Comparison of ENCODE assay signal across 9 mouse cellular contexts in the genomic region with DNA sequence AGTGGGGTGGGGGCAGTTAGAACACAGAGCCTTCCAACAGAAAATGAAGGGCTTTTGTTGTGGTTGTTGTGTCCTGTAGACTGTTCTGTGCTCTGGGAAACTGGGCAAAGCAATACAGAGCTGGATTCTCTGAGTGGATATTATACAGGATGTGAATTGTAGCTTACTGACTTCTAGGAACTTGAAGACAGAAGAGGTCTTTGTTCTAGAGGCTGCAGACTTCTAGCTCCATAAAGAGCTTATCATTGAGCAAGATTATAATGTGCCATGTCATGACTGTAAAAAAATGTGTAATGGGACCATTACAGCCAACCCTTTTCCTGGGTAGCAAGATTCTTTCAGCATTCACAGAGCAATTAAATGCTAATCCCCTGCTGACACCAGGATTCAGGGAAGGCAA. TPM values are rescaled to one million over a fixed set of nuclear protein-coding genes. Genes with fewer than 3 reads are reported as not detected.
DNase-seq lines count a peak whose midpoint lies in the region; ATAC-seq and TF ChIP-seq lines count a peak whose summit lies in the region.
"Had no signal": no experiment of that assay in that cellular context is flagged by ENCODE, and none has a peak within 500 bp of the region (broad histone marks: within the 10 kb centered on the region; RNA-seq: fewer than 3 reads in every experiment).

No protein-coding gene starts in this region.

- TF ChIP-seq POLR2A in cerebellum, adult 2 months (IDR thresholded peaks at IDR 0.05; ENCODE audit: borderline replicate concordance, insufficient read depth, low read length): no peak

- peak overlapping the region; percentile 53 for H3K27ac ChIP-seq in heart, postnatal 0 days (ENCODE audit: low read depth)
- peak overlapping the region; percentile 39 for H3K27ac ChIP-seq in embryonic facial prominence, embryonic 13.5 days
- H3K27ac ChIP-seq in liver, embryonic 13.5 days: peak overlapping the region; percentile 66
- no peak overlapping the region for H3K27ac ChIP-seq in cerebellum, adult 2 months (ENCODE audit: insufficient read depth, low read length)

- H3K4me3 ChIP-seq in heart, postnatal 0 days (ENCODE audit: low read depth, low read length): no peak overlapping the region
- no peak overlapping the region for H3K4me3 ChIP-seq in embryonic facial prominence, embryonic 13.5 days
- H3K4me3 ChIP-seq in liver, embryonic 13.5 days (replicated peaks): no peak overlapping the region
- no peak overlapping the region for H3K4me3 ChIP-seq in cerebellum, adult 2 months (replicated peaks; ENCODE audit: insufficient read depth, low read depth, low read length)

- TF ChIP-seq CTCF in heart, postnatal 0 days (IDR thresholded peaks at IDR 0.05; ENCODE audit: low read depth): no peak
- no peak for TF ChIP-seq CTCF in cerebellum, adult 2 months (IDR thresholded peaks at IDR 0.05; ENCODE audit: borderline replicate concordance, insufficient read depth, low read depth, low read length)

- no peaks in the 10 kb centered on the region for H3K27me3 ChIP-seq in heart, postnatal 0 days (ENCODE audit: control insufficient read depth, insufficient read depth, low read length)
- H3K27me3 ChIP-seq in embryonic facial prominence, embryonic 13.5 days: no peaks in the 10 kb centered on the region
- H3K27me3 ChIP-seq in liver, embryonic 13.5 days: no peaks in the 10 kb centered on the region
- no peaks in the 10 kb centered on the region for H3K27me3 ChIP-seq in cerebellum, adult 2 months (ENCODE audit: control insufficient read depth, insufficient read depth, low read length)

- H3K36me3 ChIP-seq in heart, postnatal 0 days (replicated peaks; ENCODE audit: control insufficient read depth, insufficient read depth, low read length): no peaks in the 10 kb centered on the region
- peaks cover 20% of the 10 kb centered on the region for H3K36me3 ChIP-seq in embryonic facial prominence, embryonic 13.5 days
- peaks cover 25% of the 10 kb centered on the region for H3K36me3 ChIP-seq in liver, embryonic 13.5 days

- no peaks in the 10 kb centered on the region for H3K9me3 ChIP-seq in heart, postnatal 0 days (replicated peaks; ENCODE audit: control insufficient read depth, low read length)
- no peaks in the 10 kb centered on the region for H3K9me3 ChIP-seq in embryonic facial prominence, embryonic 13.5 days
- no peaks in the 10 kb centered on the region for H3K9me3 ChIP-seq in liver, embryonic 13.5 days (replicated peaks)

- H3K9ac ChIP-seq in heart, postnatal 0 days (replicated peaks; ENCODE audit: low read depth, low read length): no peak overlapping the region
- H3K9ac ChIP-seq in embryonic facial prominence, embryonic 13.5 days: no peak overlapping the region
- H3K9ac ChIP-seq in liver, embryonic 13.5 days: no peak overlapping the region

- TF ChIP-seq EP300 in heart, postnatal 0 days (IDR thresholded peaks at IDR 0.05; ENCODE audit: low read depth): no peak

- no peak for ATAC-seq in heart, postnatal 0 days (ENCODE audit: insufficient read depth, low read depth)
- ATAC-seq in embryonic facial prominence, embryonic 13.5 days (ENCODE audit: insufficient number of reproducible peaks, insufficient read depth, low FRiP score, low TSS enrichment, low read depth): no peak
- peak; percentile 37; the same call in 1 of the 2 replicates for ATAC-seq in liver, embryonic 13.5 days (ENCODE audit: low read depth)

- intact Hi-C loops in heart, postnatal 10 days (cut with DNase I): no loop called here

- H3K4me2 ChIP-seq in heart, postnatal 0 days (ENCODE audit: low read depth, low read length): no peak overlapping the region
- H3K4me2 ChIP-seq in embryonic facial prominence, embryonic 13.5 days: no peak overlapping the region
- H3K4me2 ChIP-seq in liver, embryonic 13.5 days: 0 out of 2 replicates have a peak overlapping the region, but pooled peaks have one; percentile 13

- peaks cover 19% of the 10 kb centered on the region; the same call in 1 of the 2 replicates for H3K4me1 ChIP-seq in heart, postnatal 0 days (ENCODE audit: control insufficient read depth, insufficient read depth)
- H3K4me1 ChIP-seq in embryonic facial prominence, embryonic 13.5 days: peaks cover 37% of the 10 kb centered on the region
- peaks cover 75% of the 10 kb centered on the region for H3K4me1 ChIP-seq in liver, embryonic 13.5 days (replicated peaks)
- H3K4me1 ChIP-seq in cerebellum, adult 2 months (ENCODE audit: control insufficient read depth, insufficient read depth, low read length): peaks cover 2% of the 10 kb centered on the region; the same call in 1 of the 2 replicates

- no peak for DNase-seq in heart, postnatal 0 days (ENCODE audit: low spot score)
- DNase-seq in heart, postnatal 10 days: no peak
- peak; percentile 42 for DNase-seq in Muller cell, postnatal 12 days (ENCODE audit: inconsistent ontology term)
- no peak for DNase-seq in liver, embryonic 13.5 days
- DNase-seq in B cell, adult 2 months: no peak
- DNase-seq in thymus, postnatal 4 days: no peak
- no peak for DNase-seq in cerebellum, adult 2 months
- DNase-seq: thymus, adult 2 months had no signal

RNA-seq across cellular contexts. Expression of gene Chsy1, which starts 26.9 kb away (rescaled TPM):
- total RNA-seq in heart, postnatal 0 days (2014; rRNA removed; ENCODE audit: low replicate concordance): 37.8 and 43.4 TPM in 2 replicates
- 8.9 and 9.6 TPM in 2 replicates for polyA plus RNA-seq in heart, postnatal 0 days (2015; fragmentation: Nextera tagmentation; extraction: Ambion mirVana)
- 10 to 100 TPM; 37.6 to 37.9 TPM for total RNA-seq in heart, postnatal 10 days (2021)
- polyA plus RNA-seq in embryonic facial prominence, embryonic 13.5 days (2015; fragmentation: Nextera tagmentation; extraction: Ambion mirVana): 22.7 and 24.4 TPM in 2 replicates
- 9.8 and 10.1 TPM in 2 replicates for polyA plus RNA-seq in liver, embryonic 13.5 days (2015; fragmentation: Nextera tagmentation; extraction: Ambion mirVana)
- 6.1 and 6.8 TPM in 2 replicates for polyA plus RNA-seq in cerebellum, adult 2 months (2012; rRNA removed)

RNA-seq across cellular contexts. Expression of gene Selenos, which starts 56.7 kb away (rescaled TPM):
- 30.7 and 41.3 TPM in 2 replicates for total RNA-seq in heart, postnatal 0 days (2014; rRNA removed; ENCODE audit: low replicate concordance)
- polyA plus RNA-seq in heart, postnatal 0 days (2015; fragmentation: Nextera tagmentation; extraction: Ambion mirVana): 66.3 and 70.5 TPM in 2 replicates
- total RNA-seq in heart, postnatal 10 days (2021): 10 to 100 TPM; 27.0 to 31.2 TPM
- polyA plus RNA-seq in embryonic facial prominence, embryonic 13.5 days (2015; fragmentation: Nextera tagmentation; extraction: Ambion mirVana): 111 and 113 TPM in 2 replicates
- 64.6 and 68.2 TPM in 2 replicates for polyA plus RNA-seq in liver, embryonic 13.5 days (2015; fragmentation: Nextera tagmentation; extraction: Ambion mirVana)
- 113 and 123 TPM in 2 replicates for polyA plus RNA-seq in cerebellum, adult 2 months (2012; rRNA removed)
